In the genomic region with DNA sequence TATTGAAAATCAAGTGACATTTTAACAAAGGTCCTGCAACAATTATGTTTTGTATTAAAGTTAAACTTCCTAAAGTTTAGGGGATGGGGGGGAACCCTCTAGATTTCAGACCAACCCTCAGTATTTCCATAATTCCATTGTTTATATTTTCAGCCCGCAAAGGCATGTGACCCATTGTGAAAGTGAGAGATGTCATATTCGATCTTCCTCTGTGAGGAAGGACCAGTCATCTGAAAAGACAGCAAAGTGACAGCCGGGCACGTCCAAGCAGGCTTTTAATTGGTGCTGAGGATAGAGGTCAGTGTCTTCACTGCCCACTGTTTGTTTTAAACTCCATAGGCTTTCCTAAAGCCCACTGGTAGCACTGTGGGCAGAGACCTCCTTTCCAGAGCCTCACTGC, we compare ENCODE assay signal across 2 mouse cellular contexts. TPM values are rescaled to one million over a fixed set of nuclear protein-coding genes. Genes with fewer than 3 reads are reported as not detected.
"Had no signal": no experiment of that assay in that cellular context is flagged by ENCODE, and none has a peak within 500 bp of the region (broad histone marks: within the 10 kb centered on the region; RNA-seq: fewer than 3 reads in every experiment).

No protein-coding gene starts in this region.

RNA-seq across cellular contexts. Expression of a gene that starts 22.8 kb away (rescaled TPM):
- polyA plus RNA-seq: heart, embryonic 12.5 days; heart, embryonic 13.5 days had no signal
